Mouse (Mus musculus): ENCODE data around the gene Col6a1. TPM values are rescaled to one million over a fixed set of nuclear protein-coding genes. Genes with fewer than 3 reads are reported as not detected.

The Col6a1 gene
- 275 and 292 TPM in 2 replicates for polyA plus RNA-seq (2014; fragmentation: Nextera tagmentation; extraction: Ambion mirVana)

GRCm38 (mm10) chr10:76725682-76726285 is at the start of gene Col6a1:
TSS of gene Col6a1 (minus strand) at chr10:76726168.
- Histone ChIP-seq H3K4me1 (ENCODE audit: control insufficient read depth, insufficient read depth, low read length) (peaks cover 7% of the 10 kb centered on the region; the same call in 1 of the 2 replicates), H3K4me2 (replicated peaks; ENCODE audit: low read depth, low read length) (peak within 1 kb of the TSS; percentile 80), H3K27ac (ENCODE audit: low read length) (peak within 1 kb of the TSS; percentile 75), H3K9me3 (ENCODE audit: control insufficient read depth, low read depth, low read length) (no peaks in the 10 kb centered on the region), H3K4me3 (ENCODE audit: low read depth, low read length) (peak within 1 kb of the TSS; percentile 37), H3K36me3 (ENCODE audit: control insufficient read depth, insufficient read depth, low read length) (peaks cover 20% of the 10 kb centered on the region), H3K27me3 (ENCODE audit: control insufficient read depth, insufficient read depth, low read length) (no peaks in the 10 kb centered on the region), H3K9ac (replicated peaks; ENCODE audit: low read depth, low read length) (peak within 1 kb of the TSS; percentile 70)
- ATAC-seq (ENCODE audit: insufficient number of reproducible peaks, insufficient read depth, low FRiP score, low read depth): peak; percentile 72; the same call in 1 of the 2 replicates
- 19% methylated on average over 9 of the region's 9 CpGs for WGBS

DNA sequence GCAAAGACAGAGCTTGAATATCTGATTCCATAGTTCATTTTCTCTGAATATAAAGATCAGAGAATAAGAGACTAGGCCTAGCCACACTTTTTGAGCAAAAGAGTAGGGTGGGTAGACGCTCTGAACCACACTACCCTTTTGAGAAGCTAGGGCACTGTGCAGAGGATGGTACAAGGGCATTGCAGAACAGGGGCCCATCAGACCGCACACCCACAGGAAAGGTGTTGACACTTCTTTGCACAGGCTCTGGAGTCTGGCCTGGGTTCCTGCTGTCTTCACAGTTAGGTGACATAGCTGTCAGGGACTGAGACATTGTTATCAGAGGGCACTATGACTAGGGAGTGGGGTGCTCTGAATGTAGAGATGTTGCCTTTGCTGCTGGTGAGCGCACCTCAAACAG is 45.7 kb upstream of the Col6a1 start:
- Histone ChIP-seq H3K36me3 (ENCODE audit: control insufficient read depth, insufficient read depth, low read length) (no peaks in the 10 kb centered on the region; the same call in 1 of the 2 replicates), H3K9me3 (ENCODE audit: control insufficient read depth, low read depth, low read length) (no peaks in the 10 kb centered on the region), H3K27me3 (ENCODE audit: control insufficient read depth, insufficient read depth, low read length) (no peaks in the 10 kb centered on the region), H3K27ac (ENCODE audit: low read length) (no peak overlapping the region), H3K4me1 (ENCODE audit: control insufficient read depth, insufficient read depth, low read length) (no peaks in the 10 kb centered on the region), H3K4me3 (ENCODE audit: low read depth, low read length) (no peak overlapping the region), H3K9ac (replicated peaks; ENCODE audit: low read depth, low read length) (no peak overlapping the region), H3K4me2 (replicated peaks; ENCODE audit: low read depth, low read length) (no peak overlapping the region)
- 97% methylated on average over 3 of the region's 3 CpGs for WGBS
- ATAC-seq (ENCODE audit: insufficient number of reproducible peaks, insufficient read depth, low FRiP score, low read depth): no peak

DNA sequence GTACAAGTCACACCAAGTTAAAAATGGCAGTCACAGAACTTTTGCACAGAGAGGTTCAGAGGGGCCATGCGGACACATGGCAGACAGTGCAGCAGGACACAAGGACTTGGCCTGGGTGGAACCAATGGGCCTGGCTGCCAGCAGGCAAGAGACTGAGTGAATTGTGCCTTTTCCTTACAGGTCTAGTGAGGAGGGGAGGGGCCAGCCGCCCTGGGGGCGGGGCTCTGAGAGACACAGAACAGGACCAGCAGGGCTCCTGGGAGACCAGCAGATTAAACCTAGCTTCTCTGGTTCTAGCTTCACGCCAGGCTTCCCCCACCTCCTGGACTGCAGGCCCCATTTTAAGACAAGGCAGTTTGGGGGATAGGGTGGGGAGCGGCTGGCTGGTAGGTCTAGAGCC is 45.1 kb upstream of the Col6a1 start:
- Histone ChIP-seq H3K4me1 (ENCODE audit: control insufficient read depth, insufficient read depth, low read length) (no peaks in the 10 kb centered on the region), H3K9me3 (ENCODE audit: control insufficient read depth, low read depth, low read length) (no peaks in the 10 kb centered on the region), H3K27me3 (ENCODE audit: control insufficient read depth, insufficient read depth, low read length) (no peaks in the 10 kb centered on the region), H3K4me2 (replicated peaks; ENCODE audit: low read depth, low read length) (no peak overlapping the region), H3K9ac (replicated peaks; ENCODE audit: low read depth, low read length) (no peak overlapping the region), H3K27ac (ENCODE audit: low read length) (no peak overlapping the region), H3K4me3 (ENCODE audit: low read depth, low read length) (no peak overlapping the region), H3K36me3 (ENCODE audit: control insufficient read depth, insufficient read depth, low read length) (no peaks in the 10 kb centered on the region; the same call in 1 of the 2 replicates)
- no peak for ATAC-seq (ENCODE audit: insufficient number of reproducible peaks, insufficient read depth, low FRiP score, low read depth)
- WGBS: 61% methylated on average over 5 of the region's 5 CpGs

GRCm38 (mm10) chr10:76769581-76769980 is 43.6 kb upstream of the Col6a1 start:
- Histone ChIP-seq H3K27ac (ENCODE audit: low read length) (no peak overlapping the region), H3K4me3 (ENCODE audit: low read depth, low read length) (no peak overlapping the region), H3K27me3 (ENCODE audit: control insufficient read depth, insufficient read depth, low read length) (no peaks in the 10 kb centered on the region), H3K4me2 (replicated peaks; ENCODE audit: low read depth, low read length) (no peak overlapping the region), H3K9ac (replicated peaks; ENCODE audit: low read depth, low read length) (no peak overlapping the region), H3K36me3 (ENCODE audit: control insufficient read depth, insufficient read depth, low read length) (no peaks in the 10 kb centered on the region; the same call in 1 of the 2 replicates), H3K9me3 (ENCODE audit: control insufficient read depth, low read depth, low read length) (no peaks in the 10 kb centered on the region), H3K4me1 (ENCODE audit: control insufficient read depth, insufficient read depth, low read length) (no peaks in the 10 kb centered on the region)
- ATAC-seq (ENCODE audit: insufficient number of reproducible peaks, insufficient read depth, low FRiP score, low read depth): no peak
- 87% methylated on average over 6 of the region's 6 CpGs for WGBS

- Histone ChIP-seq H3K36me3 (ENCODE audit: control insufficient read depth, insufficient read depth, low read length) (no peaks in the 10 kb centered on the region; the same call in 1 of the 2 replicates), H3K4me1 (ENCODE audit: control insufficient read depth, insufficient read depth, low read length) (no peaks in the 10 kb centered on the region), H3K27me3 (ENCODE audit: control insufficient read depth, insufficient read depth, low read length) (no peaks in the 10 kb centered on the region), H3K9me3 (ENCODE audit: control insufficient read depth, low read depth, low read length) (no peaks in the 10 kb centered on the region), H3K4me2 (replicated peaks; ENCODE audit: low read depth, low read length) (no peak overlapping the region), H3K9ac (replicated peaks; ENCODE audit: low read depth, low read length) (no peak overlapping the region), H3K4me3 (ENCODE audit: low read depth, low read length) (no peak overlapping the region), H3K27ac (ENCODE audit: low read length) (no peak overlapping the region)
- WGBS: 89% methylated on average over 1 of the region's 1 CpGs
- ATAC-seq (ENCODE audit: insufficient number of reproducible peaks, insufficient read depth, low FRiP score, low read depth): no peak
Observed at GRCm38 (mm10) chr10:76766196-76766595, 40.2 kb upstream of the Col6a1 start.

- ATAC-seq (ENCODE audit: insufficient number of reproducible peaks, insufficient read depth, low FRiP score, low read depth): no peak
- Histone ChIP-seq H3K9me3 (ENCODE audit: control insufficient read depth, low read depth, low read length) (no peaks in the 10 kb centered on the region), H3K36me3 (ENCODE audit: control insufficient read depth, insufficient read depth, low read length) (no peaks in the 10 kb centered on the region; the same call in 1 of the 2 replicates), H3K27ac (ENCODE audit: low read length) (no peak overlapping the region), H3K4me2 (replicated peaks; ENCODE audit: low read depth, low read length) (no peak overlapping the region), H3K4me1 (ENCODE audit: control insufficient read depth, insufficient read depth, low read length) (no peaks in the 10 kb centered on the region), H3K9ac (replicated peaks; ENCODE audit: low read depth, low read length) (no peak overlapping the region), H3K4me3 (ENCODE audit: low read depth, low read length) (no peak overlapping the region), H3K27me3 (ENCODE audit: control insufficient read depth, insufficient read depth, low read length) (no peaks in the 10 kb centered on the region)
- WGBS: 93% methylated on average over 4 of the region's 4 CpGs
Observed at GRCm38 (mm10) chr10:76764927-76765326, 39.0 kb upstream of the Col6a1 start.

DNA sequence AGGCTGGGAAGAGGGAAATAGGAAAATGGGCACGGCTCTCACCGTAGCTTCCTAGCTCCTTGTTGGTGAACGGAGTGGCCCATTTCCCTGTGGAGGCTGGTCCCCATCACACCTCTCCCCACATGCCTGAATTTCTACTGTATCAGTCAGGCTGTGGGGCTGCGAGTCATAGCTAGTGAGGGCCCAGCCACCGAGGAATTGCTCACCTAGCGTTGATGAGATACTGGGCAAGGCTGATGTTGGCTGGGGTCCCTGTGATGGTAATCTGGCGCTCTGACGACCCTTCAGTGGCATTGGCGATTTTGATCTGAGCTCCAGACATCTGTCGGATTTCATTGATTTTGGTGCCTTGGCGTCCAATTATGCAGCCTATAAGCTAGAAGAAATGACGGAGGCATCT is 37.0 kb upstream of the Col6a1 start:
- Histone ChIP-seq H3K36me3 (ENCODE audit: control insufficient read depth, insufficient read depth, low read length) (no peaks in the 10 kb centered on the region; the same call in 1 of the 2 replicates), H3K4me3 (ENCODE audit: low read depth, low read length) (no peak overlapping the region), H3K27ac (ENCODE audit: low read length) (no peak overlapping the region), H3K9me3 (ENCODE audit: control insufficient read depth, low read depth, low read length) (no peaks in the 10 kb centered on the region), H3K27me3 (ENCODE audit: control insufficient read depth, insufficient read depth, low read length) (no peaks in the 10 kb centered on the region), H3K9ac (replicated peaks; ENCODE audit: low read depth, low read length) (no peak overlapping the region), H3K4me2 (replicated peaks; ENCODE audit: low read depth, low read length) (no peak overlapping the region), H3K4me1 (ENCODE audit: control insufficient read depth, insufficient read depth, low read length) (no peaks in the 10 kb centered on the region)
- no peak for ATAC-seq (ENCODE audit: insufficient number of reproducible peaks, insufficient read depth, low FRiP score, low read depth)
- 94% methylated on average over 12 of the region's 12 CpGs for whole genome bisulfite sequencing

- Histone ChIP-seq H3K9ac (replicated peaks; ENCODE audit: low read depth, low read length) (no peak overlapping the region), H3K36me3 (ENCODE audit: control insufficient read depth, insufficient read depth, low read length) (no peaks in the 10 kb centered on the region; the same call in 1 of the 2 replicates), H3K4me1 (ENCODE audit: control insufficient read depth, insufficient read depth, low read length) (no peaks in the 10 kb centered on the region), H3K4me3 (ENCODE audit: low read depth, low read length) (no peak overlapping the region), H3K27me3 (ENCODE audit: control insufficient read depth, insufficient read depth, low read length) (no peaks in the 10 kb centered on the region), H3K9me3 (ENCODE audit: control insufficient read depth, low read depth, low read length) (no peaks in the 10 kb centered on the region), H3K4me2 (replicated peaks; ENCODE audit: low read depth, low read length) (no peak overlapping the region), H3K27ac (ENCODE audit: low read length) (no peak overlapping the region)
- ATAC-seq (ENCODE audit: insufficient number of reproducible peaks, insufficient read depth, low FRiP score, low read depth): no peak
- WGBS: 84% methylated on average over 7 of the region's 7 CpGs
Observed at GRCm38 (mm10) chr10:76762411-76762810, 36.4 kb upstream of the Col6a1 start.

DNA sequence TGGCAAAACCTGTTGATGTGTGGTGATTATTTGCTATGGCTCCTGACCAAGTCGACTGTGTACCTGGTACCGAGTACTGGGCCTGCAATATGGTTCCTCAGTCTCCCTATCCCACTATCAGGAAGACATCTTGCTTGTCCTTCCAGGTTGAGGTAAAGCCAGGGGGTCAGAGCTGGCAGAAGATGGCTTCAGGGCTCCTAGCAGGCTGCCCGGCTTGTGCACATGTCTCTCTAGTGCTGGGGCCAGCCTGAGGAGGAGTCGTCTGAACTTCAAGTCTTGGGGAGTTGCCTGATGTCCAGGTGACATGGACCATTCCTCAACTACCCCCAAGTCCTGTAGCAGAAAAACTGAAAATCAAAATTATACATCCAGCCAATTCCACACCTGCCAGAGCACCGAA is 33.9 kb upstream of the Col6a1 start:
- H3K9me3 ChIP-seq (ENCODE audit: control insufficient read depth, low read depth, low read length): no peaks in the 10 kb centered on the region
- H3K9ac ChIP-seq (replicated peaks; ENCODE audit: low read depth, low read length): no peak overlapping the region
- H3K4me1 ChIP-seq (ENCODE audit: control insufficient read depth, insufficient read depth, low read length): no peaks in the 10 kb centered on the region
- ATAC-seq (ENCODE audit: insufficient number of reproducible peaks, insufficient read depth, low FRiP score, low read depth): no peak
- no peak overlapping the region for H3K4me2 ChIP-seq (replicated peaks; ENCODE audit: low read depth, low read length)
- H3K27me3 ChIP-seq (ENCODE audit: control insufficient read depth, insufficient read depth, low read length): no peaks in the 10 kb centered on the region
- WGBS: 92% methylated on average over 5 of the region's 5 CpGs
- no peak overlapping the region for H3K27ac ChIP-seq (ENCODE audit: low read length)
- H3K4me3 ChIP-seq (ENCODE audit: low read depth, low read length): no peak overlapping the region
- no peaks in the 10 kb centered on the region for H3K36me3 ChIP-seq (ENCODE audit: control insufficient read depth, insufficient read depth, low read length)

All from stomach, embryonic 14.5 days (tissue).